Mouse (Mus musculus): ENCODE data around the gene Wdr89.

DNA sequence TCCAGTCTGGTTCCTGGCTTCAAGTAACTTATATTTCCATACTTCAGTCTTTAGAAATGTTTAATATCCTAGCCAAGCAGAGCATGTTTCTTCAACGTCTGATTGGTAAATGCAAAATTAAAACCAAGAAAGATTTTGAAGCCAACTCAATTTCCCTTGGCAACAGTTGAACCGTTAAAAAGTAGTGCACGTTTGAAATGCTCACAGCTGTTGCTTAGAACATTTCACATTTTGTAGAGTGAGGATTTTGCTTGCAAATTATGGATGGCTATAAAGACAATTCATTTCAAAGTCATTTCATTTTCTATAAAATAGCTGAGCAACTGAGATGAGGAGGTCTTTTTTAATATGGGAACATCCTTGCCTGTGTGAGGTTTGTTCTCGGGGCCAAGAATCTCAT lies 71.6 kb downstream of the Wdr89 start:
- TF ChIP-seq POLR2A (IDR thresholded peaks at IDR 0.05; ENCODE audit: insufficient read depth, low read depth, low read length), result no peak
- no peak for TF ChIP-seq CTCF (IDR thresholded peaks at IDR 0.05; ENCODE audit: insufficient read depth, low read depth, low read length)

Data from olfactory bulb, adult 2 months (tissue).